Mouse (Mus musculus): ENCODE measurements around the gene Wdr6.
"Not testable (repeated sequence)": the region's sequence is repeated elsewhere in the genome, so short reads cannot be mapped to it uniquely, and the experiment has no call there.

Gene Wdr6

DNA sequence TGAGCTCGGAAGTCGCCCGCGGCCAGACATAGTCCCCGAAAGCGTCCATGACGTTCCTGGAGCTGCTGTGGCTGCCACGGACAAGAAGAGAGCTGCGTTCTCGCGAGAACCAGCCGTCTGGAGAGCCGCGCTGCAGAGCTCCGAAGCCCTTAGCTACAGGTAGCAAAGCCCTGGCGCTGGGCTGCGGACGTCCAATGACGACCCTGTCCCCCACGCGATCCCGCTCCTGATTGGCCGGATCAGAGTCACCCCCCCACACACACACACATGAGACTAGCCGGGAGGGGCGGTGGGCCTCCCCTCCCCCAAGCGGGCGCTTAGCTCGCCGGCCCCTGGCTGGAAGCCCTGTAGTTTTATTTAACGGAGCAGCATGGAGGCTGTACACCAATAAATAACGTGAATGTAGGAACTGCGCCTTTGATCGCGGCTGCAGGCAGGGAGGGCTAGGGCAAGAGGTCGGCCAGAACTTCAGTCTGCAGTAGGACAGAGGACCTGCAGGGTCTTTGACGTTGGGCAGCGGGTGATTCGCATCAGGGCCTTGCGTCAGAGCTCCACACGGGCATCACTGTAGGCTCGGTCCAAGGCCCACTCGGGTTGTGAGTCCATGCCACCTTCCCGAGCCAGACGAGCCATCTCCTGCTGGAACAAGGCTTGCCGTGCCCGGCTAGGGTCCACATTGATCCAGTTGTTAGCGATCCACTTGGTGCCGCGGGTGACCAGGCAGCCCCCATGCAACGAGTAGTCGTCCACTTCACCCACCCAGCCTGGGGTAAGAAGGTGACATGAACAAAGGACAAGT is at the start of gene Wdr6:
Wdr6 (minus strand) TSS at position 195 of the 799 bp plus-strand sequence.
- DNase-seq (ENCODE audit: low spot score in 2 of 2): peak; percentile 91 to 93

DNA sequence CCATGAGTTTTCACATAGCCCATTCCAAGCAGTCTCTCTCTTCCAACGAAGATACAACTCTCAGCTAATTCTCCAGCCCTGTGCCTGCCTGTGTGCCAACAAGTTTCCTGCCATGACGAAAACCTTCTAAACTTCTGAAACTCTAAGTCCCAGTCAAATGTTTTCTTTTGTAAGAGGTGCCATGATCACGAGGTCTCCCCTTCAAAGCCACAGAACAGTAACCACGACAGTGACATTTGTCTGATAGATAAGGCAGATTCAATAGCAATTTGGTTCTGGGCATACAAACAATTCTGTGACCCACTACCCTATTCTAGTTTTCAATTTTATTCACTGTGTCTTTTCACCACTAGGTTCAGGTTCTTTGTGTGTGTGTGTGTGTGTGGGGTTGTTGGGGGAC is 49.6 kb upstream of the Wdr6 start:
- no peak for DNase-seq (ENCODE audit: low spot score in 2 of 2)

DNA sequence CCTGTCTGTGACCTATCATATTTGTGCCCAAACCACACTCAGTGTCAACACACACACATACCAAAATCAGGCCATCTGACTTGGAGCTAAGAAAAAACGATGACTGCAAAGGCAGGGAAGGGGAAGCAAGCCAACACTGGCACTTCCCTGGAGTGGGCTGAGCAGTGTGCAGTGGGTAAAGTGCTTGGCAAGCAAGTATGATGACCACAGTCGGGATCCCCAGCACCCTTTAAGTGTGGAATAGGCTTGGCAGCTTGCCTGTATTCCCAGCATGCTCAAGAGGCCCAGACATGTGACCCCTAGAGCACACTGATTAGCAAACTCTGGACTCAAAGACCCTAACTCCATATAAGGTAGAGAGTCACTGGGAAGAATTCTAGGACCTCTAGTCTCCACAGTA is 48.0 kb upstream of the Wdr6 start:
- DNase-seq (ENCODE audit: low spot score in 2 of 2): peak; percentile 46 to 66

DNA sequence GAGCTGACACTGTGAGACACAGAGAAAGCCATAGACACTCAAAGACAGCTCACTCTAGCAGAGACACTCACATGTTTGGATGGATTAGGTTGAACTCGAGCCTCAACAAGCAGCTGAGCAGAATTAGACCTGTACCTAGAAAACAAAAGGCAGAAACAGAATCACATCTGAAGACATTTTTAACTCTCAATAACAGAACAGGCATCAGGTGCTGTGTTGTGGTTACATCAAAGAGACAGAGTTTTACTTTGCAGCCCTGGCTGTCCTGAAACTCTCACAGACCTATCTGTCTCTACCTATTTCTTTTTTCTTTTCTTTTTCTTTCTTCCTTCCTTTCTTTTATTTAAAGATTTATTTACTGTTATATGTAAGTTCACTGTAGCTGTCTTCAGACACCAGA is 38.8 kb upstream of the Wdr6 start:
- no peak for DNase-seq (ENCODE audit: low spot score in 2 of 2)

DNA sequence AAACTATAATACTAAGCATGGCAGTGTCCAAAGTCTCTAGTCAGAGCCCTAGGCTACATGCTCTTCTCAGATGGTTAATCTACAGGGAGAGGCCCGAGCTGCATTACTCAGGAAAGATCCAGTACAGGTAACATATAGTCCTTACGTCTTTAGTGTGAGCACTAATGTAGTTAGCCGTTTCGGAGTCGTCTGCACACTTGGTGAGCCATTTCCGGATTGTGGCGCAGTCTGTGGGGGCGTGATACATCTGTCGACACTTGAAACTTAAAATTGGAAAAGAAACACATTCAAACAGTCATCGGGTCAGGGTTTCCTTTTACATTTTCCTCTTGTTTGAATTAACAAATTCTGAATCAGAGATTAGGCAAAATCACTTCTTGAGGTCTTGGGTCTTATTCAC is 32.9 kb upstream of the Wdr6 start:
- DNase-seq (ENCODE audit: low spot score in 2 of 2): no peak

DNA sequence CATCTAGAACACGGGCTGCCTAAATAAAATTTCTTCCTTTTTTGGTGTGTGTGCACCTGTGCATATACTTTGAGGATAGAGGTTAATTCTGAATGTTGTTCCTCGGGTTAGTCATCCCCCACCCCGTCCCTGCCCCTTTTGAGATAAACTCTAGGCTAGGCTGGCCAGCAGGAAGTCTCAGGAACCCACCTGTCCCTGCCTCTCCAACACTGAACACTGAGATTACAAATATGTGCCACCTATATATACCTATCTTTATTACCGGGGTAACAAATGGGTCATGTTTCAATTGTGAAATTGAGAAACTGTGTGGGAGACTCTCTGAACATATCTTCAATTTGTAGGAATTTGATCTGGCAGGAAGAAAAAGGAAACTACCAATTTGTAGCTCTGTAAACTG is 30.4 kb upstream of the Wdr6 start:
- no peak for DNase-seq (ENCODE audit: low spot score in 2 of 2)

DNA sequence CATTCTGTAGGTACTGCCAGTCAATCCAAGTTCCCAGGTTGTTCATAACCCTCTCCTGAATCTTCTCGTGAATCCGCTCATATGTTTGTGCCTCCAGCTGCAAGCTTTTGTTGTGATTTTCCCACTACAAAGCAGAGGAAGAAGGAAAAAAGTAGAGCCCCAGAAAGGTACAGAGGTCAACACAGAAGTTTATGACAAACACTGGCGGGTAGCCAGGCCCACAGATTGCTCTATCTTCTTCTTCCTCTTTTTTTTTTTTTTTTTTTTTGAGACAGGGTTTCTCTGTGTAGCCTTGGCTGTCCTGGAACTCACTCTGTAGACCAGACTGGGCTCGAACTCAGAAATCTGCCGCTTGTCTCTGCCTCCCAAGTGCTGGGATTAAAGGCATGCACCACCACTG is 29.4 kb upstream of the Wdr6 start:
- not testable (repeated sequence) for DNase-seq (ENCODE audit: low spot score in 2 of 2)

DNA sequence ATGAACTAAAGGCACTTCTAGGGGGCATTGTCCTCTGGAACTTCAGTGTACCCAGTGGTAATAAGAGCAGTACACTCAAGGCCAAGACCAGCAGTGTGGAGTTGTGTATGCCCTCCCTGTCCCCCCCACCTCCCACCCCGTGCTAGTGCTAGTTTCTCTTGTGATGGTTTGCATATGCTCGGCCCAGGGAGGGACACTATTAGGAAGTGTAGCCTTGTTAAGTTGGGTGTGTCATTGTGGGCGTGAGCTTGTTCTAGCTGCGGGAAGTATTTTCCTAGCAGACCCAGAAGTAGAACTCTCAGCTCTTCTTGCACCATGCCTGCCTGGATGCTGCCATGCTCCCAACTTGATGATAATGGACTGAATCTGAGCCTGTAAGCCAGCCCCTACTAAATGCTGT is 23.4 kb upstream of the Wdr6 start:
- DNase-seq (ENCODE audit: low spot score in 2 of 2): no peak

DNA sequence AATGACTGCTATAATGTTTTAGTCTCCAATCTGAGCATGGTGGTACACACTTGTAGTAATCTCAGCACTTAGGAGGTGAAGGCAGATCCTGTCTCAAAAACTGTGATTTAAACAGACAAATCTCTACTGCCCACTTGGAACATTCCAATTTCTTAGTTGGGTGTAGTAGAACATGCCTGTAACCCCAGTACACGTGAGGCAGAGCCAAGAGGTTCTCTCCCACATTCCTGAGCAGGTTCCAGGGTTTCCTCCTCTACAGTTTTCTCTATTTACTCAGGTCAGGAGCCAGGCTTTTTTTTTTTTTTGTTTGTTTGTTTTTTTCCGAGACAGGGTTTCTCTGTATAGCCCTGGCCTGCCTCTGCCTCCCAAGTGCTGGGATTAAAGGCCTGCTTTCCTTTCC is 21.5 kb upstream of the Wdr6 start:
- DNase-seq (ENCODE audit: low spot score in 2 of 2): no peak

DNA sequence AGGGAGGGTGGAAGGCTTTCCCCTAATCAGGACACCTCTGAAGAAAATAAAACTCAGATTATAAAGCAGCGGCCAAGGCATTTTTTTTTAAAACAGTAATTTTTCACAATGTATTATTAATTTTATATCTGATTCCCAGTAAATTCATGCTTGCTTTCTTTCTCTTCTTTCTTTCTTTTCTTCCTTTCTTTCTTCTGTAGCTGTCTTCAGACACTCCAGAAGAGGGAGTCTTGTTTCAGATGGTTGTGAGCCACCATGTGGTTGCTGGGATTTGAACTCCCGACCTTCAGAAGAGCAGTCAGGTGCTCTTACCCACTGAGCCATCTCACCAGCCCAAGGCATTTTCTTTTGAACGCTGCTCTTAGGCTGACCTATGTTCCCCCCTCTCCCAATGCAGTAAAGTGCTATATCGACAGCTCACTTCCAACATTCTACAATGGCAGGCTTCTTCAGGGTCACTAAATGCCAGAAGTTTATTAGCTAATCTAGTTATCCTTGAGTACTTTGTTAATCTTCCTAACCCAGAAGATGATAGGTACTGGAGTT is 20.6 kb upstream of the Wdr6 start:
- DNase-seq (ENCODE audit: low spot score in 2 of 2): no peak

DNA sequence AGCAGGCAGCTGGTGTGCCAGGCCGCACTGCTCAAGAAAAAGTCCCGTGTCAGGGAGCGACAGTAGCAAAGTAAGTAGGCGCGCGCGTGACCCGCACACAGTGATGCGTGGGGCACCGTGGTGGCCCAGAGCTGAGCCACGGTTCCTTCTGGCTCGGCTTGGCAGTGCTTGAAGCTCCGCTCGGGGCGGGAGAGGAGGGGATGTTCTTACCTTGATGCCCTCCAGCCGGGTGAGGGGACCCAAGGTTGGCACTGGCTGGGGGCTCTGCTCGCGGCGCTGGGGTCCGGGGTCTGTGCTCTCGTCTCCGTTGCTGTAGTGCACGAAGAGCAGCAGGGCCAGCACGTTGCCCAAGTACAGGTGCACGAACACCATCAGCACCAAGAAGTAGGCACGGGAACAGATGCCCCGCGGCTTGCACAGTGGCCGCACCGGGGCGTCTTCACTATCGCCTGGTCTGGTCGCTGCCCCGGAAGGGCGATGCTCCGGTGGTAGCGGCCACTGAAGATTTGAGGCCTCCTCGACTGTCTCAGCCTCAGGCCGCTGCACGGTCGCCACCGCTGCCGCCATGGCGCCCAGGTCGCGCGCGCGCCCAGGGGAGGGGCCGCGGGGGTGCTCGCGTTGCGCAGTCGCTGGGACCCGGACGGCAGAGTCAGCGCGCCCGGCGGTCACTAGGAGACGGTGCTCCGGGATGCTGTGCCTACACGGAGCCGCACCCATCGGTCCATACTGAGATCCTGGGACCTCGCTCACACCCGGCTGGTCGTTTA is 18.6 kb upstream of the Wdr6 start, which contains the start of gene P4htm:
P4htm (minus strand) TSS at position 670 of the 767 bp plus-strand sequence.
- peak; percentile 72 to 73 for DNase-seq (ENCODE audit: low spot score in 2 of 2)

DNA sequence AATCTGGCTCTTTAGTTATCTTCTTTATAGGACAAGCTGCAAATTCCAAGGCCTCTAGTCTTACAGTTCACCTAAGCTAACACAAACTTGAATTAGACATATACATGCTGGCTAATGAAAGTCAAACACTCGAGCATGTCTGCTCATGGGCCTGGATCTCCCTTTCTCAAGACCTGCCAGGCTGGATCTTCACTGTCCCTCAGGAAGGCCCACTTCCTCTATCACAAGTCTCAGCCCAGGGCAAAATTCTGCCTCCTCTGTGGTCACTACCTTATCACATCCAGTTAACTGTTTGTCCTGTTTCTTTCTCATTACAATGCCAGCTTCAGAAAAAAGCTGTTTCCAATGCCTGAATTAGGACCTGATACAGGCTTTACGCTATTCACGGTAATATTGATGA is 15.8 kb upstream of the Wdr6 start:
- no peak for DNase-seq (ENCODE audit: low spot score in 2 of 2)

DNA sequence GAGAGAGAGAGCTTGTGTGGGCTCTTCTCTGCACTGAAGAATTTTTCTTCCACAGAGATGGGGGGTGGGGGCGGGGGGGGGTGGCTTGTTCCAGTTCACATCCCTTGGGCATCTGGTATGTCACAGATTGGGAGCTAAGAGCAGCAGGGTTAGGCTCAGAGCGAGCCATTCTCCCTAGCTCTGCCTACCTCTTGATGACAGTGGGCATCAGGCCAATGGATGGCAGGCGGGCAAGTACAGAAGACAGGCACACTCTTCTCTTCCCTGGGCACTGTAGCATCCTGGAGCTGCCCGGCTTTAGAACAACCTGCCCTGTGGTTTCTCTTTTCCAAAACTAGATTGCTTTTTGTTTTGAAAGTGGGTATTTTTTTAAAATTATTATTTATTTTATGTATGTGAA is 12.9 kb upstream of the Wdr6 start:
- DNase-seq (ENCODE audit: low spot score in 2 of 2): no peak

DNA sequence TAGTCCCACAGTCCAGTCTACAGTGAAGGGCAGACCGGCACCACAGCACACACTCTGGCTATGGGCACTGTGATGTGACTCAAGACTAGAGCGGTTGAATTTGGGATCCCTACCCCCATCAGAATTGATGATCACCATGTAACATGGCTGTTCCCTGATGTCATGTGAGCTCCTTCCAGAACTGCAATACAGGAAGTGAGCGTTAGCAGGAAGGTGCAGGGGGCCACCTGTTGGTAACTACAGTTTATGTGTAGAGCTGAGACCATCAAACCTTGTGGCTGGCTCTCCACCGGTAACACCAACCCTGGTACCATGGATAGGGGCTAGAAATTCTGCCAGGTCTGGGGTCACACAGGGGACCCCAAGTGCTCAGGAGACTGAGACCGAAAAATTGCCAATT is 10.7 kb upstream of the Wdr6 start:
- DNase-seq (ENCODE audit: low spot score in 2 of 2): no peak

DNA sequence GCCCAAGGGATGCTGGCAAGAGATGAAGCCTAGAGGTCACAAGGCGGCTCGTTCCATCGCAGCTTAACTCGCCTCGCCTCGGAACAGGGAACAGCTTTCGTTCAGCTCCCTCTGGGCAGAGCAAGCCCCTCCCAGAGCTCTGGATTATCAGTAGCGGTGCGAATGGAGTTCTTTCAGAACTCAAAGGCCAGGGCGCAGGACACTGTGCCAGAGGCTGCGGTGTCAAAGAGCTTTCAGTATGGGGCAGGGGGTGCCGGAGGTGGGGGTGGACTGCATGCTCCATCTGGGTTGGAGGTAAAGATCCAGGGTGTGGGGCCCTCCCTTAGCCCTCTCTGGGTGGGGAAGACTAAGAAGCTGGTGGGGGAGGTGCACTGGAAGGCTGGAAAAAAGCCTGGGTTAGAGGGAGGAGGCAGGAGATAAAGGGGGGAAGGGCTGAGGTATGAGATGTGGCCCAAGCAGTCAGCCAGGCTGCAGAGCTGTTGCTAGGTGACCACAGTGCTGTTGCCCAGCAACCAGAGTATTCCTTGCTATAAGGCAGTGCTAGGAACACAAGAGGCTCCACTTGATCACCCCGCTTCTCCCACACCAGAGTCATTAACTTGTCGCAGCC is 9.1 kb upstream of the Wdr6 start:
- peak; percentile 79 to 86 for DNase-seq (ENCODE audit: low spot score in 2 of 2)

DNA sequence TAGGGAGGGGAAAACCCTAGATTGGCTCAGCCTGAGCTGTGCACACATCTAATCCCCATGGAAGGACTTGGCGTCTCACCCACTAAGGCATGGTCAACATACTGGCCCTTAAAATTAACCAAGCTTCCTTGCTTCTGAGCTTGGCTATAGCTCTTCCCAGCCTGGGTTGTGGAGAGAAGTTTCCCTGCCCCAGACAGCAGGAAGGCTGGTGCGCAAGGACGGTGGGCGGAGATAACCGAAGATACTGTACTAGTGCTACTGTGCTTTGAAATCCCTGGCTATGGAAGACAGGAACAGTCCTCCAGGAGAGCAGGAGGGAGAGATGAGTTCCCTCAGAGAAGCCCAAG is 778 bp upstream of the Wdr6 start:
- DNase-seq (ENCODE audit: low spot score in 2 of 2): no peak

DNA sequence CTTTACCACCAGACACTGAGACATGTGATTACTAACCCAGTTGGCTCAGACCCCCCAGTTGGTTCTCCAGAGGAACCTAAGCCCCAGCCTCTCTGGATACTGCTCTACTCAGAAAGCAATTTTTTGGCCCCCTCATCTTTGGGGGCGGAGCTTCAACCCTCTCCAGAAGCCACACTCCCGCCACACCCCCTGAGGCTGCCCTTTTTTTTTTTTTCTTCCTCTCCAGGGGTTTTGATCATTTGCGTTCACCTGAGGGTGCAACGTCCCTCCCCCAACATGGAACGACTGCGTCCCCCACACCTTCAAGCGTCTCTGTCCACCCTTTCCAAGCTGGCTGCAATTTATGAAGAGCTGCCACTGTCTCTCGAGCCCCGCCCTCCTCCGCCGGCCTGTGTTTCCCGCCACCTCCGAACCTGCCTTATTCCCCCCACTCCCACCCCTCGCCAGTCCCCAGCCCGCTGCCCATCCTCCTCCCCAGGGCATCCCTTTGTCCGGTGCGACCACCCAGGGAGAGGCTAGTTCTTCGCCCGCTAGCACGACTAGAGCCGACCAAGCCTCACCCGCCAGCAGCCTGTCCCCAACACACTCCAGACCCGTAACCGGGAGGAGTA is 500 bp downstream of the Wdr6 start:
- peak; percentile 30 to 51 for DNase-seq (ENCODE audit: low spot score in 2 of 2)

DNA sequence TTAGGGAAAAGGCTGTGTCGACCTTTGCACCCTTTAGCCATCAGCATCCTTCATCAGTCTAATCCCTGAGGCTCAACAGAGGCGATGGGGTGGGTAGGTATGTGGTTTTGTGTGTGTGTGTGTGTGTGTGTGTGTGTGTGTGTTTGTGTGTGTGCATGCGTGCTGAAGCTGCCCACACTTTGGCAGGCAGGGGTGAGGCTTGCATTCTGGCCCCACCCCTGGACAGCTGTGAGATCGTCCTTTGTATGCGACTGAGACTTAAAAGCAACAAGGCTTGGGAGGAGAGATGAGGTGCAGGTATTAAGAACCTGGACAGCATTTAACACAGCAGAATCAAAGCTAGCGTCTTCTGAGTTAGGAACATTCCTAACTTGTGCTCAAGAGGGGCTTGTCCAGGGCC is 1.5 kb downstream of the Wdr6 start:
- DNase-seq (ENCODE audit: low spot score in 2 of 2): no peak

DNA sequence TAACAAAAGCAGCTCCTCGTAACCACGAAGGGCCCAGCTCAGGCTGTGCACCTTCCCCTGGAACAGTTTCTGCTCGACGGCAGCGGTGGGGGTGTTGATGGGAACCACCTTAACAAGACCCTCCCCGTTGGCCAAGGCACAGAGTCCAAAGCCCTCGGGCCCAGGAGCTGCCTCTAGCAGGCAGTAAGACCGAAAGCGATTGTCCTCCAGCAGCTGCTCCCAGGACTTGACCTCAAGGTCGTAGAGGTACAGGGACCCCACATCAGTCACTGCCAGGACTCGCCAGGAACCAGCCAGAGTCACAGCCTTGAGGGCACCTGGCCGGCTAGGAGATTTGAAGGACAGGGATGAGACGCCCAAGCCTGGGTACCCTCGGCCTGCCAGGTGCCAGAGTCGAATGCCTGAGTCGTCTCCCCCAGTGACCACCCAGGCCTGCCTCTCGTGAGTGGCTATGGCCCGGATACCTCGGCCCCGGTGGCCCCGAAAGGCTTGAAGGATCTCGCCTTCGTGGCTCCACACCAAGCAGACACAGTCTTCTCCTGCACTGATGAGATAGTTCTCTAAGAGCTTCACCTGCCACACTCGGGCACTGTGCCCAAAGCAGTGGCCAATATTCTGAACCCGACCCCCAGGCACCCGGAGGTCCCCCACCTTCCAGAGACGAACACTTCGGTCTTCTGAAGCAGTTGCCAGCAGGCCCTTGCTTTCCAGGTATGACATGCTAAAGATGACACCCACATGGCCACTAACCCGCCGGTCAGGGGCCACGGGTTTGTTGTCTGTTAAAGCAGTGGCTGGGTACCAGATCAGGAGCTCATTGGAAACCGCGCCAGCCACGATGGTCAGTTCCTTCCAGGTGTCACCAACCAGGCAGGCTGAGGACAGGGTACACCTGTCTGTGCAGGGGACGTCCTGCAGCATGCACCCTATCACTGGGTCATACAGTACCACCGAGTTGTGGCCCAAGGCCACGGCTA is 2.9 kb downstream of the Wdr6 start:
- DNase-seq (ENCODE audit: low spot score in 2 of 2): no peak

DNA sequence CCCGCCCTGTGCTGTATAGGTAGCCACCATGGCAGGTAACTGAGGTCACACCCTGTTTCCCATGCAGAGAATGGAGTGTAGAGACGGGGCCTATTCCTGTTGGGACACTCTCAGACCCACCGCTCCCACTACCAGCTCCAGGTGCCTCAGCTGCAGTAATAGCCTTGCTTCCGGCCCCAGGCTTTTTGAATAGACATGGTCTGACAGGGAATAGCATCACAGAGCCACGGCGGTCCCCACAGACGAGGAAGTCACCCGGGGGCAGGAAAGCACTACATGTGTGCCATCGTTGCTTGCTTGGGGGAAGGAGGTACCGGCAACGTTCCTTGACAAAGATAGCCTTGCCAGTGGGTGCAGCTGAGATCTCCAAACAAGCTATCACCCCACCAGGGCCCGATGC is 3.6 kb downstream of the Wdr6 start:
- no peak for DNase-seq (ENCODE audit: low spot score in 2 of 2)

Data from heart, adult 9 months (tissue).